Mouse (Mus musculus) stomach, embryonic 14.5 days (tissue): ENCODE measurements around the gene Vdac1. TPM values are rescaled to one million over a fixed set of nuclear protein-coding genes. Genes with fewer than 3 reads are reported as not detected.

ENCODE experiments used
- polyA plus RNA-seq: library from polyadenylated mRNA; unstranded; fragments of >200 nt; fragmentation: Nextera tagmentation; extraction: Ambion mirVana; gene quantifications from 2 replicates; pipeline ENCODE4 v1.2.1, GENCODE M21; 2014

The Vdac1 gene
- polyA plus RNA-seq, 1 experiment from 2014 or later: 202 TPM

Other genes with a start within 250 kb of the Vdac1 start
- not detected in 2 replicates for gene Olfr1373, start 215.3 kb upstream of the Vdac1 start, polyA plus RNA-seq
- not detected in 2 replicates for gene Olfr1371, start 146.9 kb upstream of the Vdac1 start, polyA plus RNA-seq
- 800 and 831 TPM in 2 replicates for gene Skp1a, start 128.9 kb upstream of the Vdac1 start, polyA plus RNA-seq
- gene Tcf7, start 77.8 kb upstream of the Vdac1 start, polyA plus RNA-seq: 4.4 and 5.3 TPM in 2 replicates
- 212 and 229 TPM in 2 replicates for gene 9530068E07Rik, start 35.6 kb downstream of the Vdac1 start, polyA plus RNA-seq